ENCODE assay signal across 24 mouse cellular contexts in the genomic region with DNA sequence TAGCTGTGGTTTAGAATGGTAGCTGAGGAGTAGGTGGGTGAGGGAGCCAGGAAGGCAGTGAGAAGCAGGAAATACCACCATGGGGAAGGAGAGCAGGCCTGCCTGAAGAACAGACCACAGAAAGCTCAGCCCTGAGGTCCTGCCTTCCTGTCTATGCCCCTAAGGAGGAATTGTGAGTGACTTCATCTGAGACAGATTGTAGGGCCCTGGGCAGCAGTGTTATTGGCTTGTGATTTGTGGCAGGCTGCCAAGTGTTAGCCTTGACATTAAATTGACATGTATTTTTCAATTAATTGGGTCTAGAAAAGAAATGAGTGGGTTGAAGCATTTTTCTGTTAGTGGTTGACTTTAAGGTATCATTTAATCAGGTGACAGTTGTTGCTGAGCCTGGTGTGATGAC. TPM values are rescaled to one million over a fixed set of nuclear protein-coding genes. Genes with fewer than 3 reads are reported as not detected.
DNase-seq lines count a peak whose midpoint lies in the region; ATAC-seq and TF ChIP-seq lines count a peak whose summit lies in the region.
"Had no signal": no experiment of that assay in that cellular context is flagged by ENCODE, and none has a peak within 500 bp of the region (broad histone marks: within the 10 kb centered on the region; RNA-seq: fewer than 3 reads in every experiment).

No protein-coding gene starts in this region.

- no peak for TF ChIP-seq CTCF in Patski (IDR thresholded peaks at IDR 0.05)

- H3K36me3 ChIP-seq in intestine, embryonic 15.5 days = peaks cover 11% of the 10 kb centered on the region
- peaks cover 11% of the 10 kb centered on the region; the same call in 1 of the 2 replicates for H3K36me3 ChIP-seq in intestine, embryonic 16.5 days (ENCODE audit: control insufficient read depth, insufficient read depth, low read length)

- POLR2A ChIA-PET in Patski (lab: Charles Lee) = interaction anchor here (0.6 to 1.7 kb wide), 2 partner anchors 13 to 176 kb away, joined by 3 to 4 read pairs; partner anchors contain the start of gene Gfpt1

- H3K27me3 ChIP-seq in intestine, embryonic 15.5 days (replicated peaks) = no peaks in the 10 kb centered on the region
- H3K27me3 ChIP-seq in intestine, embryonic 16.5 days (replicated peaks; ENCODE audit: control insufficient read depth, insufficient read depth, low read length) = no peaks in the 10 kb centered on the region
- no peaks in the 10 kb centered on the region for H3K27me3 ChIP-seq in Patski
- H3K27me3 ChIP-seq: forebrain, embryonic 13.5 days; heart, embryonic 15.5 days; limb, embryonic 12.5 days; midbrain, embryonic 13.5 days had no signal

- H3K9ac ChIP-seq in intestine, embryonic 15.5 days = 0 out of 2 replicates have a peak overlapping the region, but pooled peaks have one; percentile 30
- no peak overlapping the region for H3K9ac ChIP-seq in intestine, embryonic 16.5 days (ENCODE audit: low read depth, low read length)
- H3K9ac ChIP-seq: forebrain, embryonic 13.5 days; heart, embryonic 15.5 days; limb, embryonic 12.5 days; liver, postnatal 0 days; midbrain, embryonic 13.5 days had no signal

- H3K27ac ChIP-seq in intestine, embryonic 15.5 days = no peak overlapping the region
- H3K27ac ChIP-seq in intestine, embryonic 16.5 days (ENCODE audit: low read length) = no peak overlapping the region; the same call in 1 of the 2 replicates
- H3K27ac ChIP-seq: forebrain, embryonic 13.5 days; heart, embryonic 15.5 days; hindbrain, postnatal 0 days; limb, embryonic 12.5 days; midbrain, embryonic 13.5 days; stomach, postnatal 0 days had no signal

- no peak for ATAC-seq in intestine, embryonic 15.5 days
- ATAC-seq in intestine, embryonic 16.5 days = no peak
- ATAC-seq in Patski = peak; percentile 21
- ATAC-seq: forebrain, embryonic 13.5 days; hindbrain, postnatal 0 days; liver, postnatal 0 days; midbrain, embryonic 13.5 days had no signal

- no peak for DNase-seq in Patski (ENCODE audit: low read depth, low spot score)
- DNase-seq in adrenal gland, postnatal 14 days = peak; percentile 51
- no peak for DNase-seq in adipocyte (ENCODE audit: low spot score)
- DNase-seq in kidney, postnatal 4 days = no peak
- DNase-seq in ovary, adult 18-20 months (ENCODE audit: low spot score) = no peak
- DNase-seq: B cell, adult 2 months; cerebellum, adult 2 months; cerebellum, postnatal 36 days; gastrocnemius, postnatal 36 days; kidney, adult 9 months; kidney, postnatal 25 days; layer of hippocampus, postnatal 36 days; liver, postnatal 0 days; lung, postnatal 14 days; right cerebral cortex, postnatal 14 days had no signal

- in situ Hi-C loops in Patski (cut with MboI; ENCODE audit: low pct_unique_long_range_greater_than_20kb) = loop anchor here (10.0 kb wide), 1 partner anchor 284 kb away; no protein-coding TSS in a partner anchor

- H3K4me3 ChIP-seq in intestine, embryonic 15.5 days (replicated peaks) = no peak overlapping the region
- H3K4me3 ChIP-seq in intestine, embryonic 16.5 days (ENCODE audit: low read length) = no peak overlapping the region
- H3K4me3 ChIP-seq: forebrain, embryonic 13.5 days; heart, embryonic 15.5 days; limb, embryonic 12.5 days; midbrain, embryonic 13.5 days had no signal

- H3K4me1 ChIP-seq in intestine, embryonic 15.5 days (replicated peaks) = peaks cover 7% of the 10 kb centered on the region; the same call in 1 of the 2 replicates
- H3K4me1 ChIP-seq in intestine, embryonic 16.5 days (ENCODE audit: control insufficient read depth, insufficient read depth, low read length) = peaks cover 9% of the 10 kb centered on the region
- H3K4me1 ChIP-seq: forebrain, embryonic 13.5 days; heart, embryonic 15.5 days; limb, embryonic 12.5 days; midbrain, embryonic 13.5 days had no signal

- CTCF ChIA-PET in Patski (lab: Charles Lee) = interaction anchor here (1.2 kb wide), 2 partner anchors 12 to 23 kb away, joined by 4 read pairs; no protein-coding TSS in a partner anchor

- no peaks in the 10 kb centered on the region for H3K9me3 ChIP-seq in intestine, embryonic 15.5 days
- H3K9me3 ChIP-seq in intestine, embryonic 16.5 days (ENCODE audit: control insufficient read depth, low read length) = no peaks in the 10 kb centered on the region
- H3K9me3 ChIP-seq: forebrain, embryonic 13.5 days; heart, embryonic 15.5 days; limb, embryonic 12.5 days; midbrain, embryonic 13.5 days had no signal

- H3K4me2 ChIP-seq in intestine, embryonic 15.5 days (replicated peaks) = no peak overlapping the region
- H3K4me2 ChIP-seq in intestine, embryonic 16.5 days (ENCODE audit: low read depth, low read length) = no peak overlapping the region
- H3K4me2 ChIP-seq: forebrain, embryonic 13.5 days; heart, embryonic 15.5 days; limb, embryonic 12.5 days; liver, embryonic 11.5 days; midbrain, embryonic 13.5 days had no signal

RNA-seq across cellular contexts. Expression of gene Gfpt1, which starts 13.8 kb away (rescaled TPM):
- 22.5 and 23.4 TPM in 2 replicates for polyA plus RNA-seq in intestine, embryonic 15.5 days (2015; fragmentation: Nextera tagmentation; extraction: Ambion mirVana)
- 24.7 and 25.7 TPM in 2 replicates for polyA plus RNA-seq in intestine, embryonic 16.5 days (2015; fragmentation: Nextera tagmentation; extraction: Ambion mirVana)
- polyA plus RNA-seq in Patski (2021) = 46.1 TPM
- total RNA-seq in adrenal gland, postnatal 14 days (2021) = 36.9 and 42.1 TPM in 2 replicates

RNA-seq across cellular contexts. Expression of gene Nfu1, which starts 19.8 kb away (rescaled TPM):
- 107 and 109 TPM in 2 replicates for polyA plus RNA-seq in intestine, embryonic 15.5 days (2015; fragmentation: Nextera tagmentation; extraction: Ambion mirVana)
- 110 and 114 TPM in 2 replicates for polyA plus RNA-seq in intestine, embryonic 16.5 days (2015; fragmentation: Nextera tagmentation; extraction: Ambion mirVana)
- 105 TPM for polyA plus RNA-seq in Patski (2021)
- 92.4 and 97.3 TPM in 2 replicates for total RNA-seq in adrenal gland, postnatal 14 days (2021)
